Mouse (Mus musculus): ENCODE results near the gene Fh1.

DNA sequence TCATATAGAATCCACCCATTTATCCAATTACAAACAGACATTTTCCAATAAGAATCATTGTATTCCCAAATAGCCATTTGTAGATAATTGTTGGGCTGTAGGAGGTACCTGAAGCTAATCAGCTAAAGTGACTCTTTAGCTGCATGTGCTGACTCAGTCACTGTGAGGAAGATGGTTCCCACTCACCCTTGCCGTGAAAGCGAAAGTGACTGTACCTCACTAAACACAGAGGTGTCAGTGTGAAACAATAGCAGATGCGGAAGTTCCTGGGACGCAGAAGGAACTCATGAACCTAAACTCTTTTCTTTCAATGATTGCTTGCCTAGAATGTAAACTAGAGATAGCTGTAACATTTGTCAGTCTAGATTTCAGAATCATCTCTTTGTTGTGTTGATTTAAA lies 61.1 kb downstream of the Fh1 start:
- TF ChIP-seq CTCF (IDR thresholded peaks at IDR 0.05; ENCODE audit: borderline replicate concordance, extremely low read depth, insufficient read depth, insufficient read length): no peak
- no peak for TF ChIP-seq POLR2A (IDR thresholded peaks at IDR 0.05; ENCODE audit: borderline replicate concordance, extremely low read depth, insufficient read depth, insufficient read length, poor library complexity, severe bottlenecking)

Measured in brain, embryonic 14.5 days (tissue).